Mouse (Mus musculus) kidney, adult 2 months (tissue): ENCODE measurements around the gene Sgsh. TPM values are rescaled to one million over a fixed set of nuclear protein-coding genes. Genes with fewer than 3 reads are reported as not detected.

ENCODE experiments used
- DNase-seq: peaks from one replicate; pipeline ENCODE4 v3.0.0; 2021
- H3K27ac ChIP-seq: fragments of 200-500 bp; 2 replicates; pipeline ENCODE4 v1.5.1; 2012; ENCODE audit warnings: low read depth, low read length, control low read depth, inconsistent platforms; ENCODE audit not compliant: insufficient read depth
- H3K27me3 ChIP-seq: fragments of 200-500 bp; replicated peaks from 2 replicates; pipeline ENCODE4 v1.6.1; 2012; ENCODE audit warnings: mild to moderate bottlenecking, moderate library complexity, low read length, inconsistent platforms; ENCODE audit not compliant: control insufficient read depth, insufficient read depth
- H3K36me3 ChIP-seq: fragments of 200-500 bp; 2 replicates; pipeline ENCODE4 v1.6.1; 2012; ENCODE audit warnings: mild to moderate bottlenecking, moderate library complexity, low read length, inconsistent platforms; ENCODE audit not compliant: control insufficient read depth, insufficient read depth
- H3K4me1 ChIP-seq: fragments of 200-500 bp; 2 replicates; pipeline ENCODE4 v1.6.1; 2011; ENCODE audit warnings: low read length; ENCODE audit not compliant: control insufficient read depth, insufficient read depth
- H3K4me3 ChIP-seq: fragments of 200-500 bp; 2 replicates; pipeline ENCODE4 v1.5.1; 2011; ENCODE audit warnings: mild to moderate bottlenecking, low read depth, low read length, control low read depth; ENCODE audit not compliant: insufficient read depth
- CTCF ChIP-seq: fragments of 200-500 bp; conservative IDR thresholded peaks from 2 replicates; pipeline ENCODE4 v1.5.1; 2011; ENCODE audit warnings: low read depth, mild to moderate bottlenecking, control low read depth, low read length, moderate library complexity, mixed read lengths; ENCODE audit not compliant: insufficient read depth, insufficient read length
- POLR2A ChIP-seq: fragments of 200-500 bp; IDR thresholded peaks from one replicate; pipeline ENCODE4 v1.6.1; 2011; ENCODE audit warnings: low read depth, low read length, control low read depth
- WGBS: fragments of 180-500 bp; shearing (Covaris S2); methylation state at CpG from one replicate; pipeline ENCODE4 v1.1.7; 2018; 5-methylcytosine and 5-hydroxymethylcytosine counted together
- polyA plus RNA-seq: library from polyadenylated mRNA; depleted of rRNA; stranded (reverse); fragments of >200 nt; gene quantifications from 2 replicates; pipeline ENCODE4 v1.2.3, GENCODE M21; 2012

Sgsh gene
- polyA plus RNA-seq, 1 experiment, result 24.8 TPM

DNA sequence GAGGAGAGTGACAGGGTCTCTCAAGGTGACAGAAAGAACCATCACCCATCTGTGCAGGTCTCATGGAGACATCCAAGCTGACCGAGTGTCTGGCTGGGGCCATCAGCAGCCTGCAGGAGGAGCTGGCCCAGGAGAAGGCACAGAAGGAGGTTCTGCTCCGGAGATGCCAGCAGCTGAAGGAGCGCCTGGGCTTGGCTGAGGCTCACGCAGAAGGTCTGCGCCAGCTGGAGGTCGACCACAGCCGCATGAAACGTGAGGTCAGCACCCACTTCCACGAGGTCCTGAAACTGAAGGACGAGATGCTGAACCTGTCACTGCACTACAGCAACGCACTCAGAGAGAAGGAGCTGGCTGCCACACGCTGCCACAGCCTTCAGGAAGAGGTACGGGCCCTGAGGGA, 32.8 kb downstream of the Sgsh start:
- Histone ChIP-seq H3K36me3 (no peaks in the 10 kb centered on the region), H3K27me3 (no peaks in the 10 kb centered on the region), H3K4me3 (no peak overlapping the region), H3K4me1 (no peaks in the 10 kb centered on the region), H3K27ac (no peak overlapping the region)
- no peak for DNase-seq
- 72% methylated on average over 13 of the region's 13 CpGs for WGBS
- TF ChIP-seq CTCF (no peak), POLR2A (no peak)

DNA sequence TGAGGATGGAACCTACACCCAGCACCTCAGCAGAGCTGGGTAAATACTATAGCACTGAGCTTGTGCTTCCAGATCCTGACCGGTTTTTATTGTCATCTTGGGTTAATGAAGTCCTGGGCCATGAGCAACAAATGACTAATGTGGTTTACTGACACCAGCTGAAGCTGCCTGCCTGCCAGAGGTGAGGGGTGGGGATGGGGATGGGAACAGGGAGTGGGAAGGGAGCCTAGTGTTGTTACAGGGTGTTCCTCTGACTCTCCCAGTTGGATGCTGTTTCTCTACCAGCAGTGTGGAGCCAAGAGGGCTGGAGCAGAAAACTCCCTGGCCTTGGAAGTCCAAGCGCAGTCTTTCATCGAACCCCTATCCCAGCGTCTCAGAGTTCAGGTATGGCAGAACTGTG, 38.6 kb downstream of the Sgsh start:
- Histone ChIP-seq H3K27ac (no peak overlapping the region), H3K4me3 (no peak overlapping the region), H3K4me1 (no peaks in the 10 kb centered on the region; the same call in 1 of the 2 replicates), H3K36me3 (no peaks in the 10 kb centered on the region), H3K27me3 (no peaks in the 10 kb centered on the region)
- no peak for DNase-seq
- 82% methylated on average over 4 of the region's 4 CpGs for WGBS
- TF ChIP-seq CTCF (no peak), POLR2A (no peak)

DNA sequence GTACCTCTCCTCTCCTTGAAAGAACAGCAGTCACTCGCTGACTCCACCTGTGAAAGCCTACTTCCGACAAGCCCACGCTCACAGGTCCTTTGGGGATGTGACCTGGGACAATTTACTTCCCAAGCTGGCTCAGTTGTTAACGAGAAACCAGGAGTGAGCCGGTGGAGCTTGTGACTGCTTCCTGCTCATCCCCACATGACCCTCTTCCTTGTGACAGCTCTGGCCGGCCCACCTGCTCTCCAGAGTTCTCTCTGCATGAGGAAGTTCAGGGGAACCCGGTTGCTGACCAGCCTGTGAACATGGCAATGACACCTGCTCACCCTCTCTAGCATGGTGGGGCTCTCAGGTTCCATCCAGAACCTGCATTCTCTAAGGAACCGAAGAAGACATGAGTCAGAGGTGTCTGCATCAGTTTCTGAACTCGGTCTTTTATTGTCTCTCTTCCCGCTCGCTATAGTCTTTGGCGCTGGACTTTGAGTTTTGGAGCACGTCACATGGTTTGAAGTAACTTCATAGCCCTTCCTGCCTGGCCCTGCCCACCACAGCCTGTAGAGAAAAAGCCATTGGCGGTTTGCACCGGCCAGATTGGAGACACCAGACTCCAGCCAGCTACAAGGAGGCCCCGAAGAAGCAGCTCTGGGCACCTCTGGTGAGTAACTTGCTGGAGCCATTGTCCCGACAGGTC, 40.9 kb downstream of the Sgsh start:
- peak; percentile 78 for DNase-seq
- H3K4me3 ChIP-seq, result peak overlapping the region; percentile 56; the same call in 1 of the 2 replicates
- TF ChIP-seq CTCF, result no peak
- no peak for TF ChIP-seq POLR2A
- peak overlapping the region; percentile 41; the same call in 1 of the 2 replicates for H3K27ac ChIP-seq
- WGBS, result 38% methylated on average over 17 of the region's 17 CpGs
- no peaks in the 10 kb centered on the region; the same call in 1 of the 2 replicates for H3K4me1 ChIP-seq
- no peaks in the 10 kb centered on the region for H3K36me3 ChIP-seq
- no peaks in the 10 kb centered on the region for H3K27me3 ChIP-seq

DNA sequence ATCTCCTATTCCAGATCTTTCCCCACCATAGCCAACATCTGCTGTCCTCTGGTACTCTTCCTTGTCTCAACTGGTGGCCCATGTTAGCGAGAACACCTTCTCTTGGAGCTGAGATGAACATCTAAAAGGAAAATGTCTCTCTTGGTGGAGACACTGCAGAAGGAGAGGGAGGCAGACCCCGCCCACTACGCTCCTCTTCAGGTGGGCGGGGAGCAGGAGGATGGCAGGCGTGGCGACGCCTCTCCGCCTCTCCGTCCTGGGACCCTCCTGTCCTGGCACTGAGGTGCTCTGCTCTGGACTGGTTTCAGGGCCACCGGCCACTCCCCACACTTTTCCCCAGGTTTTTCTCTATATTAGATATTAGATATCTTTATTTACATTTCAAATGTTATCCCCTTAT, 44.7 kb downstream of the Sgsh start:
- 22% methylated on average over 10 of the region's 10 CpGs for WGBS
- Histone ChIP-seq H3K36me3 (no peaks in the 10 kb centered on the region), H3K4me1 (no peaks in the 10 kb centered on the region; the same call in 1 of the 2 replicates), H3K4me3 (no peak overlapping the region), H3K27ac (no peak overlapping the region), H3K27me3 (no peaks in the 10 kb centered on the region)
- no peak for TF ChIP-seq POLR2A
- TF ChIP-seq CTCF, result no peak
- DNase-seq, result no peak

DNA sequence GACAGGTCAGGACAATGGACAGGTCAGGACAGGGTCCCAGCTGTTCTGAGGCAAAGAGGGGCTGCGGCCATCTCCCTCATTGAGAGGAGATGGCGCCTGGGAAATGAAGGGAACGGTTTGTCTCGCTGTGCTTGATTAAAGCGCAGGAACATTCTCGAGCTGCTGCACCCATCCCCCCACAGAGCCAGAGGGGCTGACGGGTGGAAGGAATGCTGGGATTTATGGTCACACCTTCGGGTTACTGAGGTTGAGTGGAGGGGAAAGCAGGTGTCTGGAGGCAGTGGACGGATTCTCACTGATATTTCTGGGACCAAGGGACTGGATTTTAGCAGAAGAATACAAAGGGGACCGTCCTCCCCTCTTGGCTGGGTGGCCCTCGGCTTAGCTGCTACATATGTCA, 47.4 kb downstream of the Sgsh start:
- H3K27ac ChIP-seq, result no peak overlapping the region
- 29% methylated on average over 11 of the region's 11 CpGs for WGBS
- no peaks in the 10 kb centered on the region for H3K36me3 ChIP-seq
- H3K4me3 ChIP-seq, result no peak overlapping the region
- H3K4me1 ChIP-seq, result no peaks in the 10 kb centered on the region
- DNase-seq, result no peak
- no peak for TF ChIP-seq POLR2A
- TF ChIP-seq CTCF, result no peak
- no peaks in the 10 kb centered on the region for H3K27me3 ChIP-seq

DNA sequence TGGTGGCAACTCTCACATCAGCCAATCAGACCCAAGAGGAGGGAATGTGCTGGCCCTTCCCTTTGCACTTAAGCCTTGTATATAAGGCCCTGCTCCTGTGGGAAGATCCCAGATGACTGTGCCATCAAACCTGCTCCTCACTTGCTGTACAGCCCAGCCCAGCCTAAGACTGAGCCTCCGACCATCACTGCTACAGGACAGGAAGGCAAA, 47.8 kb downstream of the Sgsh start, which contains the start of gene Card14:
Gene Card14 (plus strand): TSS at position 111 of the 210 bp plus-strand sequence.
- no peaks in the 10 kb centered on the region for H3K27me3 ChIP-seq
- no peak for DNase-seq
- no peak within 1 kb of the TSS for H3K4me3 ChIP-seq
- 59% methylated on average over 1 of the region's 1 CpGs for WGBS
- no peak for TF ChIP-seq POLR2A
- no peak for TF ChIP-seq CTCF
- no peak within 1 kb of the TSS for H3K27ac ChIP-seq
- no peaks in the 10 kb centered on the region for H3K36me3 ChIP-seq
- no peaks in the 10 kb centered on the region for H3K4me1 ChIP-seq

DNA sequence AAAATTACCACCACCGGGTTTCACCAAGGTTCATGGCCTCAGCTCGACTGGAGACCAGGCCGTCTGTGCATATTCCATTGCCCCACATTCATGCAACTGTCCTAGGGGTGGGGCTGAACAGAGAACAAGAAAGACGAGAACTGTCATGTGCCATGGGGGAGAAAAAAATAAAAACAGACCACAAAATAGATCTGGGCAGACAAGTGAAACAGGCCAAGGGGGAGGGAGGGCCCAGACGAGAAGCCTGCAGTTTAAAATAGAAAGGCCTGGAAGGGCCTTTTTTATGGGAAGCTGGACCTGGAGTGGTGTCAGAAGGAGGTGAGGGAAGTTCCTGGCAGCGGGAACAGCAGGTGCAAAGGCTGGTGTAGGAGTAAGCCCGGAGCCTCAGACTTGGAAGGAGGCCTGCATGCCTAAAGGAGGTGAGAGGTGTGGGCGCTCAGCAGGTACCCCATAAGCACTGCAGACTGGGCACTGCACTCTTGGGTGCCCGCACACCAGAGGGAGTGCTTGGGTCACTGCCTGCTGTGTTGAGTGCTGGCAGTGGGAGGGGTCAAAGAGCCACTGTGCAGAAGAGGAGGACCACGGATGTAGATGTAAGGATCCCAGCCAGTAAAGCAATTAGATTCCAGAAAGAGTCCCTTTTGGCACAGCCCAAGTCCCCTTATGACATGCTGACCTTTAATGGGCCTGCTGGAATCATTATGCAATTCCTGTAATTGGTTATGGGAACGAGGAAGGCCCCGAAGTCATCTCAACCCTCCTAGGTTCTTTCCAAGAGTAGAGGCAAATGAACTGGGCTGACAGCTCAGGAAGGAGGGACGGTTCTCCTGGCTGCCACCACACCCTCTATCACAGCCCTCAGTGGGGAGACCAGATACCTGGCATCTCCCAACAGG, 48.3 kb downstream of the Sgsh start:
- Histone ChIP-seq H3K27me3 (no peaks in the 10 kb centered on the region), H3K4me1 (no peaks in the 10 kb centered on the region), H3K27ac (no peak overlapping the region), H3K4me3 (no peak overlapping the region), H3K36me3 (no peaks in the 10 kb centered on the region)
- TF ChIP-seq POLR2A (no peak), CTCF (no peak)
- 65% methylated on average over 13 of the region's 13 CpGs for WGBS
- DNase-seq, result peak; percentile 35
